Comparison of ENCODE assay signal across 13 mouse cellular contexts in the genomic region with DNA sequence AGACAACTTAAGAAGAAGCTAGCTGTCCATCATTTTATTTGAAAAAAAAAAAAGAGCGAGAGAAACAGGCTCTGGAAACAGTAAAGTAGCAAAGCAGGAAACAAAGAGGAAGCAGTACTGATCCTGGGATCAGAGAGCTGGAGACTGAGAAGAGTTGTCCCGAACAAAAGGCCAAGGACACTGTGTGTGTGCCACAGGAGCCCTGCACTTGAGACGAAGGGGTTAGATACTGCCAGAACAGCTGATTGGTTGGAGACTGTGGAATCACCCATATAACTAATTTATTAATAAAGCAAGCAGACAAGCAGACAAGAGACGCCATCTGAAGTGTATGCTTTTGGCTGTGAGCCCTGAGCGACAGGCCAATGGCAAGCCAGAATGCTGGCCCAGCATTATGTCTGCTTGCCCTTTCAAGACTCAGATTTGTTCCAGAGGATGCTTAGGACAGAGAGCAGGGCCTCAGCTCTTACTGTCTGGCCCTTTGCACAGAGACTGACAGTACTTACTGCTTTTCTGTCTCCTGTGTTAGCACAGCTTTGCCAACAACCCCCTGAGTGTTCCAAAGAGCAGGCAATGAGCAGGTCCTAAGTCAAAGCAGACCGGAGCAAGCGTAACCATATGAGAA.
A peak's percentile ranks its signal among the peaks of the same experiment; 100 is the strongest.
DNase-seq lines count a peak whose midpoint lies in the region; ATAC-seq and TF ChIP-seq lines count a peak whose summit lies in the region.
"Had no signal": no experiment of that assay in that cellular context is flagged by ENCODE, and none has a peak within 500 bp of the region (broad histone marks: within the 10 kb centered on the region; RNA-seq: fewer than 3 reads in every experiment).

No protein-coding gene starts in this region.

- DNase-seq in kidney, postnatal 0 days (ENCODE audit: low spot score): peak; percentile 2
- DNase-seq in cerebellum, adult 18-20 months: peak; percentile 53
- peak; percentile 52 to 63 for DNase-seq in cerebellum, postnatal 14 days
- peak; percentile 61 for DNase-seq in midbrain, postnatal 0 days (ENCODE audit: low spot score)
- no peak for DNase-seq in left cerebral cortex, postnatal 14 days (ENCODE audit: low spot score in 2 of 2)
- DNase-seq: lung, adult 18-20 months; right cerebral cortex, postnatal 4 days had no signal

- H3K9ac ChIP-seq in kidney, postnatal 0 days (ENCODE audit: low read depth, low read length): no peak overlapping the region
- no peak overlapping the region for H3K9ac ChIP-seq in kidney, embryonic 14.5 days (ENCODE audit: low read depth, low read length)
- H3K9ac ChIP-seq in midbrain, postnatal 0 days (replicated peaks; ENCODE audit: low read length, poor library complexity, severe bottlenecking): no peak overlapping the region
- H3K9ac ChIP-seq: embryonic facial prominence, embryonic 13.5 days; kidney, embryonic 15.5 days; limb, embryonic 13.5 days had no signal

- H3K4me1 ChIP-seq in kidney, postnatal 0 days (replicated peaks; ENCODE audit: insufficient read depth, low read length): no peaks in the 10 kb centered on the region
- no peaks in the 10 kb centered on the region for H3K4me1 ChIP-seq in kidney, embryonic 14.5 days (ENCODE audit: control insufficient read depth, insufficient read depth, low read length)
- 0 out of 2 replicates have a peak, but pooled peaks cover 4% of the 10 kb centered on the region for H3K4me1 ChIP-seq in midbrain, postnatal 0 days (ENCODE audit: insufficient read depth, low read length)
- H3K4me1 ChIP-seq: embryonic facial prominence, embryonic 13.5 days; kidney, embryonic 15.5 days; limb, embryonic 13.5 days; megakaryocyte, embryonic 14.5 days had no signal

- H3K4me2 ChIP-seq in kidney, postnatal 0 days (ENCODE audit: low read length): no peak overlapping the region
- no peak overlapping the region for H3K4me2 ChIP-seq in kidney, embryonic 14.5 days (replicated peaks; ENCODE audit: low read depth, low read length)
- no peak overlapping the region for H3K4me2 ChIP-seq in midbrain, postnatal 0 days (ENCODE audit: low read depth, low read length, poor library complexity, severe bottlenecking)
- H3K4me2 ChIP-seq: embryonic facial prominence, embryonic 13.5 days; kidney, embryonic 15.5 days; limb, embryonic 13.5 days had no signal

- TF ChIP-seq CTCF in kidney, postnatal 0 days (IDR thresholded peaks at IDR 0.05; ENCODE audit: low read depth): no peak
- no peak for TF ChIP-seq CTCF in midbrain, postnatal 0 days (IDR thresholded peaks at IDR 0.05)

- 72% methylated on average over 7 of the region's 7 CpGs for WGBS in kidney, postnatal 0 days
- 72% methylated on average over 7 of the region's 7 CpGs for WGBS in kidney, embryonic 14.5 days
- 51% methylated on average over 7 of the region's 7 CpGs for WGBS in midbrain, postnatal 0 days

- no peak for ATAC-seq in kidney, postnatal 0 days (replicated peaks; ENCODE audit: low FRiP score, low read depth)
- no peak for ATAC-seq in kidney, embryonic 14.5 days (ENCODE audit: low FRiP score, low TSS enrichment)
- peak; percentile 13; the same call in 1 of the 2 replicates for ATAC-seq in midbrain, postnatal 0 days (ENCODE audit: low FRiP score)
- ATAC-seq in activated CD4-positive, CD25-positive, alpha-beta regulatory T cell, adult 4 months: no peak

- intact Hi-C loops in left cerebral cortex, postnatal 14 days (cut with DNase I): no loop called here

- no peaks in the 10 kb centered on the region for H3K9me3 ChIP-seq in kidney, postnatal 0 days (replicated peaks; ENCODE audit: low read length)
- H3K9me3 ChIP-seq in kidney, embryonic 14.5 days (ENCODE audit: control insufficient read depth, low read length): no peaks in the 10 kb centered on the region
- H3K9me3 ChIP-seq in midbrain, postnatal 0 days (ENCODE audit: low read length): no peaks in the 10 kb centered on the region
- H3K9me3 ChIP-seq: embryonic facial prominence, embryonic 13.5 days; kidney, embryonic 15.5 days; limb, embryonic 13.5 days had no signal

- no peak overlapping the region for H3K4me3 ChIP-seq in kidney, postnatal 0 days (replicated peaks; ENCODE audit: low read depth, low read length)
- H3K4me3 ChIP-seq in kidney, embryonic 14.5 days (ENCODE audit: low read length): no peak overlapping the region
- no peak overlapping the region for H3K4me3 ChIP-seq in midbrain, postnatal 0 days (ENCODE audit: low read depth, low read length)
- H3K4me3 ChIP-seq: embryonic facial prominence, embryonic 13.5 days; kidney, embryonic 15.5 days; limb, embryonic 13.5 days; megakaryocyte, embryonic 14.5 days had no signal

- no peaks in the 10 kb centered on the region for H3K27me3 ChIP-seq in kidney, postnatal 0 days (ENCODE audit: insufficient read depth, low read length)
- H3K27me3 ChIP-seq in kidney, embryonic 14.5 days (ENCODE audit: control insufficient read depth, insufficient read depth, low read length): no peaks in the 10 kb centered on the region
- no peaks in the 10 kb centered on the region for H3K27me3 ChIP-seq in midbrain, postnatal 0 days (ENCODE audit: insufficient read depth, low read length)
- H3K27me3 ChIP-seq: embryonic facial prominence, embryonic 13.5 days; kidney, embryonic 15.5 days; limb, embryonic 13.5 days; megakaryocyte, embryonic 14.5 days had no signal

- no peak overlapping the region for H3K27ac ChIP-seq in kidney, postnatal 0 days
- H3K27ac ChIP-seq in kidney, embryonic 14.5 days (ENCODE audit: low read depth, low read length): no peak overlapping the region
- no peak overlapping the region for H3K27ac ChIP-seq in midbrain, postnatal 0 days (ENCODE audit: low read depth, low read length)
- H3K27ac ChIP-seq: embryonic facial prominence, embryonic 13.5 days; kidney, embryonic 15.5 days; limb, embryonic 13.5 days had no signal

- H3K36me3 ChIP-seq in kidney, postnatal 0 days (ENCODE audit: insufficient read depth, low read length): no peaks in the 10 kb centered on the region
- no peaks in the 10 kb centered on the region for H3K36me3 ChIP-seq in kidney, embryonic 14.5 days (ENCODE audit: control insufficient read depth, insufficient read depth, low read length)
- H3K36me3 ChIP-seq in midbrain, postnatal 0 days (ENCODE audit: insufficient read depth, low read length): no peaks in the 10 kb centered on the region
- H3K36me3 ChIP-seq: embryonic facial prominence, embryonic 13.5 days; kidney, embryonic 15.5 days; limb, embryonic 13.5 days had no signal

Comparison
In these comparisons a context has a peak if more than half of its experiments do, and no peak if none do; other contexts are left out.
1. DNase-seq: peak in kidney, postnatal 0 days (single experiment), cerebellum, adult 18-20 months (2 of 2), cerebellum, postnatal 14 days (2 of 2) and midbrain, postnatal 0 days (single experiment); none in left cerebral cortex, postnatal 14 days (0 of 2).